Mouse (Mus musculus) liver, adult 10 weeks (tissue): ENCODE measurements around the gene Gm15130. TPM values are rescaled to one million over a fixed set of nuclear protein-coding genes. Genes with fewer than 3 reads are reported as not detected.

Experiments used
- polyA plus RNA-seq: library from polyadenylated mRNA; stranded (reverse); fragments of 350-450 nt; fragmentation: Illumina TruSeq; extraction: RNeasy Lipid Tissue Mini Kit (QIAGEN cat#74804); gene quantifications from one replicate; pipeline ENCODE4 v1.2.3, GENCODE M21; 2014; ENCODE audit warnings: low read depth, low replicate concordance

Gm15130 gene
- polyA plus RNA-seq, result not detected

DNA sequence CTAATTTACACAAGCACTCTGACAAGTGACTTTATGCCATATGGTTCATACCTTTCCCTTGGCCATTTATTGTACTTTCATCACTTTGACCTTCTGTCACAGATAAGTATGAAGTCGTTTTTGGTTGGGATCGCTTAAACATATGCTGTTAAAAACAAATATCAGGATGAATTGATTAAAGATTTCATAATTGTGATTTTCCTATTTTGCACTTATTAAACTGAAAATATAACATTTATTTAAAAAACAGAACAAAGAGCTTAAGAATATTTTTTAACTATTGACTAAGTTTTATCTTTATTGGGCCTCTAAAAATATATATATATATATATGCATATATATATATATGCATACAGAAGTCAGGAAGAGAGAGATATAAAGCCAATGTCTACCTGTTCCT lies at the start of gene Gm15130:
Gene Gm15130, minus strand, starts transcription at position 101 of the 400 bp plus-strand sequence.

DNA sequence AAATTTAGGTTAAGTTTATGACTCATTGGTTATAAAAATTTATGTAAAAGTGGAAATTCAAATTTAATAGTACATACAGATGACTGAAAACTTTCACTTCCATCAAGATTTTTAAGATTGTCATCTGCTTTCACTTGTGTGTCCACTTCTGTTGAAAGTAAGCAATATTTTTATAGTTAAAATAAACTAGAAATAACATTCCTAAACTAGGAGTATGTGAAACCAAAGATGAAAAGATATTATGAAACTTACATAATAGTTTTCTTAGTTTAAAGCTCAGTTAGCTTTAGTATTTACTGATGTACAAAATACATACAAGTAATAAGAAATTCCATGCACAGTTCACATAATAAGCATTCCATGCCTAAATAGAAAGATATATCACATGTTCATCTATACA lies 46.9 kb downstream of the Gm15130 start, which contains the start of gene Gm13941:
Gene Gm13941, minus strand, starts transcription at position 101 of the 400 bp plus-strand sequence.

Other genes with a start within 250 kb of the Gm15130 start
- gene Ano3, start 202.0 kb downstream of the Gm15130 start, polyA plus RNA-seq, result not detected
- not detected for gene Gm13941, start 47.0 kb downstream of the Gm15130 start, polyA plus RNA-seq
- not detected for gene 4930430A15Rik, start 76.7 kb upstream of the Gm15130 start, polyA plus RNA-seq
- gene Olfr1275, start 82.3 kb upstream of the Gm15130 start, polyA plus RNA-seq, result not detected
- gene Olfr1276, start 101.6 kb upstream of the Gm15130 start, polyA plus RNA-seq, result not detected
- gene Olfr1277, start 121.2 kb upstream of the Gm15130 start, polyA plus RNA-seq, result not detected
- gene Olfr1278, start 137.2 kb upstream of the Gm15130 start, polyA plus RNA-seq, result not detected
- not detected for gene Olfr1279, start 147.7 kb upstream of the Gm15130 start, polyA plus RNA-seq
- gene Olfr1280, start 161.1 kb upstream of the Gm15130 start, polyA plus RNA-seq, result not detected
- not detected for gene Olfr1281, start 173.6 kb upstream of the Gm15130 start, polyA plus RNA-seq
- not detected for gene Olfr1282, start 183.1 kb upstream of the Gm15130 start, polyA plus RNA-seq
- not detected for gene Olfr1283, start 213.9 kb upstream of the Gm15130 start, polyA plus RNA-seq
- not detected for gene Olfr1284, start 222.6 kb upstream of the Gm15130 start, polyA plus RNA-seq